Mouse (Mus musculus): ENCODE data around the gene Ddn. TPM values are rescaled to one million over a fixed set of nuclear protein-coding genes. Genes with fewer than 3 reads are reported as not detected.

The Ddn gene
- polyA plus RNA-seq, 1 experiment from 2014 or later, result not detected

- Histone ChIP-seq H3K9me3 (ENCODE audit: low read length) (no peaks in the 10 kb centered on the region), H3K27ac (ENCODE audit: low read depth) (no peak overlapping the region), H3K4me1 (ENCODE audit: insufficient read depth) (peaks cover 18% of the 10 kb centered on the region), H3K36me3 (replicated peaks; ENCODE audit: insufficient read depth, low read length) (peaks cover 66% of the 10 kb centered on the region), H3K27me3 (ENCODE audit: insufficient read depth, low read length) (no peaks in the 10 kb centered on the region), H3K4me2 (ENCODE audit: low read depth, low read length) (no peak overlapping the region), H3K4me3 (ENCODE audit: low read depth, low read length) (no peak overlapping the region), H3K9ac (replicated peaks) (no peak overlapping the region)
- peak; percentile 29 for DNase-seq
- no peak for TF ChIP-seq EP300 (IDR thresholded peaks at IDR 0.05; ENCODE audit: low read depth)
- TF ChIP-seq CTCF (IDR thresholded peaks at IDR 0.05; ENCODE audit: low read depth), result peak; percentile 46
- ATAC-seq, result no peak
- WGBS (ENCODE audit: insufficient replicate concordance), result 80% methylated on average over 3 of the region's 3 CpGs
Measured at GRCm38 (mm10) chr15:98823434-98823833, 14.1 kb upstream of the Ddn start.

- TF ChIP-seq CTCF (IDR thresholded peaks at IDR 0.05; ENCODE audit: low read depth) (no peak), EP300 (IDR thresholded peaks at IDR 0.05; ENCODE audit: low read depth) (no peak)
- H3K9me3 ChIP-seq (ENCODE audit: low read length), result no peaks in the 10 kb centered on the region
- H3K27me3 ChIP-seq (ENCODE audit: insufficient read depth, low read length), result no peaks in the 10 kb centered on the region
- no peak for ATAC-seq
- no peak overlapping the region for H3K27ac ChIP-seq (ENCODE audit: low read depth)
- no peak for DNase-seq
- peaks cover 61% of the 10 kb centered on the region for H3K36me3 ChIP-seq (replicated peaks; ENCODE audit: insufficient read depth, low read length)
- peaks cover 6% of the 10 kb centered on the region; the same call in 1 of the 2 replicates for H3K4me1 ChIP-seq (ENCODE audit: insufficient read depth)
- 85% methylated on average over 5 of the region's 5 CpGs for WGBS (ENCODE audit: insufficient replicate concordance)
- no peak overlapping the region for H3K4me3 ChIP-seq (ENCODE audit: low read depth, low read length)
- H3K9ac ChIP-seq (replicated peaks), result no peak overlapping the region
- H3K4me2 ChIP-seq (ENCODE audit: low read depth, low read length), result no peak overlapping the region
Measured at GRCm38 (mm10) chr15:98822147-98822546, 12.9 kb upstream of the Ddn start.

- Histone ChIP-seq H3K4me1 (ENCODE audit: insufficient read depth) (peaks cover under 1% of the 10 kb centered on the region; the same call in 1 of the 2 replicates), H3K9ac (replicated peaks) (no peak overlapping the region), H3K9me3 (ENCODE audit: low read length) (no peaks in the 10 kb centered on the region), H3K36me3 (replicated peaks; ENCODE audit: insufficient read depth, low read length) (peaks cover 66% of the 10 kb centered on the region), H3K4me3 (ENCODE audit: low read depth, low read length) (no peak overlapping the region), H3K4me2 (ENCODE audit: low read depth, low read length) (no peak overlapping the region), H3K27ac (ENCODE audit: low read depth) (no peak overlapping the region), H3K27me3 (ENCODE audit: insufficient read depth, low read length) (no peaks in the 10 kb centered on the region)
- WGBS (ENCODE audit: insufficient replicate concordance), result 69% methylated on average over 10 of the region's 10 CpGs
- ATAC-seq (peak; percentile 43; the same call in 1 of the 2 replicates), DNase-seq (peak; percentile 58)
- no peak for TF ChIP-seq EP300 (IDR thresholded peaks at IDR 0.05; ENCODE audit: low read depth)
- peak; percentile 75 for TF ChIP-seq CTCF (IDR thresholded peaks at IDR 0.05; ENCODE audit: low read depth)
Measured at GRCm38 (mm10) chr15:98821403-98821802, 12.1 kb upstream of the Ddn start.

GRCm38 (mm10) chr15:98820937-98821336 is 11.6 kb upstream of the Ddn start:
- WGBS (ENCODE audit: insufficient replicate concordance), result 90% methylated on average over 4 of the region's 4 CpGs
- TF ChIP-seq EP300 (IDR thresholded peaks at IDR 0.05; ENCODE audit: low read depth) (no peak), CTCF (IDR thresholded peaks at IDR 0.05; ENCODE audit: low read depth) (no peak)

GRCm38 (mm10) chr15:98818171-98818570 is 8.9 kb upstream of the Ddn start:
- peaks cover 66% of the 10 kb centered on the region for H3K36me3 ChIP-seq (replicated peaks; ENCODE audit: insufficient read depth, low read length)
- no peak for ATAC-seq
- TF ChIP-seq CTCF (IDR thresholded peaks at IDR 0.05; ENCODE audit: low read depth), result no peak
- no peak for TF ChIP-seq EP300 (IDR thresholded peaks at IDR 0.05; ENCODE audit: low read depth)
- H3K27ac ChIP-seq (ENCODE audit: low read depth), result no peak overlapping the region
- no peaks in the 10 kb centered on the region for H3K27me3 ChIP-seq (ENCODE audit: insufficient read depth, low read length)
- no peak overlapping the region for H3K4me3 ChIP-seq (ENCODE audit: low read depth, low read length)
- no peaks in the 10 kb centered on the region for H3K9me3 ChIP-seq (ENCODE audit: low read length)
- no peak overlapping the region for H3K4me2 ChIP-seq (ENCODE audit: low read depth, low read length)
- WGBS (ENCODE audit: insufficient replicate concordance), result 88% methylated on average over 7 of the region's 7 CpGs
- H3K9ac ChIP-seq (replicated peaks), result no peak overlapping the region
- H3K4me1 ChIP-seq (ENCODE audit: insufficient read depth), result no peaks in the 10 kb centered on the region
- no peak for DNase-seq

More at GRCm38 (mm10) chr15:98820937-98821336, 11.6 kb upstream of the Ddn start:
- Histone ChIP-seq H3K9me3 (ENCODE audit: low read length) (no peaks in the 10 kb centered on the region), H3K4me3 (ENCODE audit: low read depth, low read length) (no peak overlapping the region), H3K27ac (ENCODE audit: low read depth) (no peak overlapping the region), H3K9ac (replicated peaks) (no peak overlapping the region), H3K27me3 (ENCODE audit: insufficient read depth, low read length) (no peaks in the 10 kb centered on the region), H3K4me2 (ENCODE audit: low read depth, low read length) (no peak overlapping the region), H3K36me3 (replicated peaks; ENCODE audit: insufficient read depth, low read length) (peaks cover 67% of the 10 kb centered on the region), H3K4me1 (ENCODE audit: insufficient read depth) (no peaks in the 10 kb centered on the region)
- ATAC-seq, result no peak
- DNase-seq, result no peak

- Histone ChIP-seq H3K4me3 (ENCODE audit: low read depth, low read length) (no peak overlapping the region), H3K4me1 (ENCODE audit: insufficient read depth) (0 out of 2 replicates have a peak, but pooled peaks cover 3% of the 10 kb centered on the region), H3K36me3 (replicated peaks; ENCODE audit: insufficient read depth, low read length) (peaks cover 46% of the 10 kb centered on the region), H3K27ac (ENCODE audit: low read depth) (no peak overlapping the region), H3K9me3 (ENCODE audit: low read length) (no peaks in the 10 kb centered on the region), H3K4me2 (ENCODE audit: low read depth, low read length) (no peak overlapping the region), H3K9ac (replicated peaks) (no peak overlapping the region), H3K27me3 (ENCODE audit: insufficient read depth, low read length) (peaks cover 22% of the 10 kb centered on the region)
- ATAC-seq, result no peak
- TF ChIP-seq EP300 (IDR thresholded peaks at IDR 0.05; ENCODE audit: low read depth), result no peak
- no peak for TF ChIP-seq CTCF (IDR thresholded peaks at IDR 0.05; ENCODE audit: low read depth)
- no peak for DNase-seq
- WGBS (ENCODE audit: insufficient replicate concordance), result 83% methylated on average over 20 of the region's 20 CpGs
Measured at GRCm38 (mm10) chr15:98812741-98813424, 3.6 kb upstream of the Ddn start.

All from liver, postnatal 0 days (tissue).